ENCODE assay signal across 9 mouse cellular contexts in the genomic region with DNA sequence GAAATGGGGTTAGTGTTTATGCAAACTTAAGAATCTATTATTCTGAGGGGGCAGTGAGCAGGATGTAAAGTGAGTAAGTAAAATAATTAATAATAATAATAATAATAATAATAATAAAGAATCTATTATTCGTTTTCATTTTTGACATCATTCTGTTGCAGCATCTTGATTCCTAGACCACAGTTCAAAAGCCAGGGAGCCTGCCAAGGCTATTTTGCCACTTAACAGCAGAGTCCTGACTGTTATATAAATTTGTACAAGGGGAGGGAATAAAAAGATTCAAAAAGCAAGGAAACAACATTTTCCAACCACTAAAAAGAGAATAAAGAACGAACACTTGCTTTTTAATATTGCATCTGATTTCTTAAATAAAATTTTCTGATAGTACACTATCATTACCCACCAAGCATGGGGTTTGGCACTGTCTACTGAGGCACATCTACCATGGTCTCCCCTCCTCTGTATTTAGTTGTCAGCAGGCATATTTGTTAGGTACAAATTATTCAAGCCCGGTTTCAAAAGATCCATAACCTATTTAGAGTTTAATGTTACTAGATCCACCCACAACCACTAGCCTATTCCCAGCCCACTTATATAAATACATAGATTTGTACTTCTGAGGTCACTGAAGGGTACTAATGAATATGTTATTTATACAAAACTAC.
"Had no signal": no experiment of that assay in that cellular context is flagged by ENCODE, and none has a peak within 500 bp of the region (broad histone marks: within the 10 kb centered on the region; RNA-seq: fewer than 3 reads in every experiment).

No protein-coding gene starts in this region.

- DNase-seq: kidney, adult 9 months; kidney, postnatal 14 days; kidney, postnatal 4 days; liver, embryonic 13.5 days; lung, adult 2 months; lung, postnatal 14 days; lung, postnatal 4 days; thymus, adult 18-20 months; thymus, postnatal 36 days had no signal
